Mouse (Mus musculus) liver, embryonic 11.5 days (tissue): Measurements from ENCODE around the gene Sidt1. TPM values are rescaled to one million over a fixed set of nuclear protein-coding genes. Genes with fewer than 3 reads are reported as not detected.
"Not testable (repeated sequence)": the region's sequence is repeated elsewhere in the genome, so short reads cannot be mapped to it uniquely, and the experiment has no call there.

Experiments
- ATAC-seq: fragments of 200-750 bp; cut with Nextera tagmentation; replicated peaks from 2 replicates; pipeline ENCODE4 v1.8.0; 2017; ENCODE audit warnings: moderate number of reproducible peaks, mild to moderate bottlenecking, moderate TSS enrichment, moderate library complexity; ENCODE audit not compliant: low FRiP score
- DNase-seq: peaks from one replicate; pipeline ENCODE4 v3.0.0-alpha.2; 2017; ENCODE audit warnings: low spot score
- H3K27ac ChIP-seq: fragments of 300-500 bp; sonication (generic); 2 replicates; pipeline ENCODE4 v1.5.1; 2014; ENCODE audit warnings: mild to moderate bottlenecking, low read depth, low read length, control low read depth
- H3K27me3 ChIP-seq: fragments of 300-500 bp; sonication (generic); replicated peaks from 2 replicates; pipeline ENCODE4 v1.6.1; 2014; ENCODE audit warnings: low read length, mixed read lengths; ENCODE audit not compliant: control insufficient read depth, insufficient read depth
- H3K36me3 ChIP-seq: fragments of 300-500 bp; sonication (generic); 2 replicates; pipeline ENCODE4 v1.6.1; 2014; ENCODE audit warnings: mild to moderate bottlenecking, low read length, moderate library complexity, mixed read lengths; ENCODE audit not compliant: control insufficient read depth, insufficient read depth
- H3K4me1 ChIP-seq: fragments of 300-500 bp; sonication (generic); replicated peaks from 2 replicates; pipeline ENCODE4 v1.6.1; 2014; ENCODE audit warnings: low read length, mixed read lengths; ENCODE audit not compliant: control insufficient read depth, insufficient read depth
- H3K4me2 ChIP-seq: fragments of 300-500 bp; sonication (generic); 2 replicates; pipeline ENCODE4 v1.6.1; 2014; ENCODE audit warnings: mild to moderate bottlenecking, control low read depth, moderate library complexity
- H3K4me3 ChIP-seq: fragments of 300-500 bp; sonication (generic); 2 replicates; pipeline ENCODE4 v1.5.1; 2014; ENCODE audit warnings: low read depth, low read length, control low read depth
- H3K9ac ChIP-seq: fragments of 300-500 bp; sonication (generic); 2 replicates; pipeline ENCODE4 v1.6.1; 2014; ENCODE audit warnings: low read depth, low read length, control low read depth
- H3K9me3 ChIP-seq: fragments of 300-500 bp; sonication (generic); 2 replicates; pipeline ENCODE4 v1.6.1; 2016; ENCODE audit warnings: low read length, inconsistent platforms, mixed read lengths; ENCODE audit not compliant: control insufficient read depth
- WGBS: fragments of 180-500 bp; shearing (Covaris S2); extraction: QIAGEN DNeasy Blood & Tissue Kit; methylation state at CpG from one replicate; pipeline ENCODE4 v1.1.7; 2014; 5-methylcytosine and 5-hydroxymethylcytosine counted together
- polyA plus RNA-seq: library from polyadenylated mRNA; unstranded; fragments of >200 nt; fragmentation: Nextera tagmentation; extraction: Ambion mirVana; gene quantifications from 2 replicates; pipeline ENCODE4 v1.2.1, GENCODE M21; 2014

The Sidt1 gene
- polyA plus RNA-seq, 1 experiment from 2014 or later, result not detected

DNA sequence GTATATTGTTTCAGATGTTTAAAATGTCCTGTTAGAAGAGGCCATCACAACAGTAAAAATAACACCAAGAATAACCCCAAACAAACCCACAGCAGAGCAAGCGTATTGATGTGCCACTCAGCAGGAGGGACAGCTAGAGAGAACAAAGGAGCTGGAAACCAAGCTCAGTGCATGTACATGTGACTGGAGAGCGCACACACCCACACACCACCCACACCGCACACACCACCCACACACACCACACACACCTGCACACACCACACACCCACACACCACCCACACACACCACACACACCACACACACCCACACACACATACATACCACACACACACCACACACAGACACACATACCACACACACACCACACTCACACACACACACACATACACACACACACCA lies 12.8 kb downstream of the Sidt1 start:
- no peak overlapping the region for H3K27ac ChIP-seq
- no peaks in the 10 kb centered on the region for H3K27me3 ChIP-seq
- no peak overlapping the region for H3K9ac ChIP-seq
- no peak for ATAC-seq
- no peaks in the 10 kb centered on the region for H3K36me3 ChIP-seq
- 82% methylated on average over 3 of the region's 3 CpGs for WGBS
- DNase-seq, result no peak
- no peak overlapping the region for H3K4me2 ChIP-seq
- no peaks in the 10 kb centered on the region for H3K4me1 ChIP-seq
- no peak overlapping the region for H3K4me3 ChIP-seq
- no peaks in the 10 kb centered on the region for H3K9me3 ChIP-seq

DNA sequence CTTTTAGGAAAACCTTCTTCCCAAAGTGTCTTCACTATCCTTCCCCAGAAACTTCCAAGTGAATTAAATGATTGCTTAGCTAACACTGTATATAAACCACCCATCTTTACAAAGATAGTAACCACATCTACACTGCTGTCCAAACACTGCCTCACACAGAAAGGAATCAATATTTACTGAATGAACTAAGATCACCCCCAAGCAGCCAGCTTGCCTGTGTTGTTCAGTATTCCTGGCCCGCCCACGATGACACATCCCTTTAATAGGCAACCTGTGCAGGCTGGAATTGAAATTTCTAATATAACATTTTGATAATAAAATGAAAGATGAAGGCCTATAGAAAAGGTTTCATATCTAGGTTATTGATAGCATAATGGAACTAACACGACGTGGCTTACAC lies 16.6 kb downstream of the Sidt1 start:
- WGBS, result 84% methylated on average over 4 of the region's 4 CpGs
- no peak for DNase-seq
- no peak overlapping the region for H3K27ac ChIP-seq
- no peaks in the 10 kb centered on the region for H3K27me3 ChIP-seq
- no peaks in the 10 kb centered on the region for H3K9me3 ChIP-seq
- H3K9ac ChIP-seq, result no peak overlapping the region
- ATAC-seq, result no peak
- no peak overlapping the region for H3K4me2 ChIP-seq
- no peaks in the 10 kb centered on the region for H3K4me1 ChIP-seq
- no peaks in the 10 kb centered on the region for H3K36me3 ChIP-seq
- H3K4me3 ChIP-seq, result no peak overlapping the region

DNA sequence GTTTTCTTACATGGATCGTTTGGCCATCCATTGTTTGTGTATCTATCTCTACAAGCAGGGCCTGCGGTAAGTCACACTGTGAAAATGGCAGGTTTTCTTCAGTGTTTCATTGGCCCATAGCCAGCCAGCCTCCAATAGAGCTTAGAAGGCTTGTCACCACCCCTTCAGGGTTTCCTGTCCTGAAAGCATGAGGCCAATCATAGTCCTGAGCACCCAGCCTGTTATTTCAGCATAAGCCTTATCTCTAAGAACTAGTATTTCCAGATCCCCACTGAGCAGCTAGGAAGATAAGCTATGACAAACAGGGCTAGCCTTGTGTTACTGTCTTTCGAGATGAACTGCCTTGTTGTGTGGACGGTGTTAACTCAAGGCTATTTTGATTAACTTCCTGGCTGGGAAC lies 19.6 kb downstream of the Sidt1 start:
- Histone ChIP-seq H3K36me3 (no peaks in the 10 kb centered on the region), H3K4me3 (no peak overlapping the region), H3K4me2 (no peak overlapping the region), H3K4me1 (no peaks in the 10 kb centered on the region), H3K9ac (no peak overlapping the region), H3K27ac (no peak overlapping the region), H3K27me3 (no peaks in the 10 kb centered on the region), H3K9me3 (no peaks in the 10 kb centered on the region)
- WGBS, result 47% methylated on average over 4 of the region's 4 CpGs
- DNase-seq (no peak), ATAC-seq (peak; percentile 66)

DNA sequence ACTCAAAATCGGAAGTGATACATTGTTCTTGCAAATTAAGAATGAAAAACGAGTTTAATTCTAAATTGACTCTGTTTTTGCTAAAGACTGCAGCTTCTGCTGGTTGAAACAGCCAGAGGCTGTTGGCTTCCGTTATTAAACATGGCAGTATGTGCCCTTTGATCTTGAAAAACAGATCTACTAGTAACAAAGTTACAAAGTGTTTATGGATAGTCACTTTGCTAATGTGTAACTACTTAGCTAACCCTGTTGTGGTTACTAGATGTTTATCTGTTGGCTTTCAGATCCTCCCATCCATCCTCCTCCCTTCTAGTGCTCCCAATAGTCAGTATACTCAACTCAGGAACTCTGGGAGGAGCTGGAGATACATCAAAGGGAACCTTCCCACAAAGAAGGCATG lies 27.4 kb downstream of the Sidt1 start:
- 56% methylated on average over 3 of the region's 3 CpGs for WGBS
- H3K4me2 ChIP-seq, result no peak overlapping the region
- H3K27me3 ChIP-seq, result no peaks in the 10 kb centered on the region
- H3K4me3 ChIP-seq, result no peak overlapping the region
- no peak overlapping the region for H3K27ac ChIP-seq
- no peaks in the 10 kb centered on the region for H3K4me1 ChIP-seq
- no peaks in the 10 kb centered on the region for H3K9me3 ChIP-seq
- no peak for ATAC-seq
- no peak overlapping the region for H3K9ac ChIP-seq
- no peak for DNase-seq
- no peaks in the 10 kb centered on the region for H3K36me3 ChIP-seq

DNA sequence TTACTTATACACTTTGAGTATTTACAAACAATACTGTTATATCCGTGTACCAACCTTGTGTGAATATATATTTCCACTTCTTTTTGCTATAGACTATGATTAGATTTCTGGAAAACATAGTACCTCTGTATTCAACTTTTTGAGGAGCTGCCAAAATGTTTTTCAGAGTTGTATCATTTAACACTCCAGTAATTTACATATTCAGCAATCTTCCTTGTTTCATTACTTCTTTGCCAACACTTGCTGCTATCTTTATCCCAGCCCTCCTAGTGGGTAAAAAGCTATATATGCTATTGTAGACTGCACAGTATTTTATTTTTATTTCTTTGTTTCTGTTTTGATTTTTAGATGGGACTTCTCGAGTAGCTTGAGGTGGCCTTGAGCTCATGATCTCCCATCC lies 29.2 kb downstream of the Sidt1 start:
- Histone ChIP-seq H3K4me1 (no peaks in the 10 kb centered on the region), H3K4me2 (no peak overlapping the region), H3K36me3 (no peaks in the 10 kb centered on the region), H3K27ac (no peak overlapping the region), H3K9me3 (no peaks in the 10 kb centered on the region), H3K27me3 (no peaks in the 10 kb centered on the region), H3K9ac (no peak overlapping the region), H3K4me3 (no peak overlapping the region)
- WGBS, result 68% methylated on average over 2 of the region's 2 CpGs
- DNase-seq (no peak), ATAC-seq (no peak)

DNA sequence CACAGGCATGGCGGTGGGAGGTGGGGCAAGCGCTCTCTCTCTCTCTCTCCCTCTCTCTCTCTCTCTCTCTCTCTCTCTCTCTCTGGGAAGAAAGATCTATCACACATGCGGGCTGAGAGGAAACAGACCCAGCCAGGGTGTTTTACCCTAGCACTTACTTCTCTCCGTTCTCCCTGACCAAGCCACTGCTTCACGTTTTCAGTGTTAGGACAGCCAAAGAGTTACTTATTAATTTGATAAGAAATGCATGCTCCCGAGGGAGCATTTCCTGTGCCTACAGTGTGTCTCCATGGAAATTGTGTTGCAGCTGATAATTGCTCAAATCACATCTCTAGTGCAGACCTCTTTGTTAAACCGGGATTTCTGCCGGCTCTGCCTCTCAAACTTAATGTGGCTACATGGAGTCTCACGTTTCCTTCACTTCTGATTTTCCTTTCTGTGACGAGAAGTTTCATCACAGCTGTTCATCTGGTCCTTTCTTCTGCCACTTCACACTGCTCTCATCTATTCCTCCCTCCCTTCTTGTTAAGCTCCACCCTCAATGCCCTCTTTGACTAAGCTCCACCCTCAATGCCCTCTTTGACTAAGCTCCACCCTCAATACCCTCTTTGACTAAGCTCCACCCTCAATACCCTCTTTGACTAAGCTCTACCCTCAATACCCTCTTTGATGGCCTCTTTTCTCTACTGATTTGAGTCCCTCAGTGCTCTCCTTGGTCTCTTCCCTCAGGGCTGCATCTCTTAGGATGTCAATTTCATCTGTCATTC lies 30.7 kb downstream of the Sidt1 start:
- DNase-seq (no peak), ATAC-seq (no peak)
- H3K9me3 ChIP-seq, result no peaks in the 10 kb centered on the region
- 48% methylated on average over 10 of the region's 10 CpGs for WGBS
- no peaks in the 10 kb centered on the region for H3K27me3 ChIP-seq
- no peak overlapping the region for H3K27ac ChIP-seq
- no peaks in the 10 kb centered on the region for H3K4me1 ChIP-seq
- H3K4me3 ChIP-seq, result no peak overlapping the region
- no peak overlapping the region for H3K4me2 ChIP-seq
- H3K9ac ChIP-seq, result no peak overlapping the region
- no peaks in the 10 kb centered on the region for H3K36me3 ChIP-seq

DNA sequence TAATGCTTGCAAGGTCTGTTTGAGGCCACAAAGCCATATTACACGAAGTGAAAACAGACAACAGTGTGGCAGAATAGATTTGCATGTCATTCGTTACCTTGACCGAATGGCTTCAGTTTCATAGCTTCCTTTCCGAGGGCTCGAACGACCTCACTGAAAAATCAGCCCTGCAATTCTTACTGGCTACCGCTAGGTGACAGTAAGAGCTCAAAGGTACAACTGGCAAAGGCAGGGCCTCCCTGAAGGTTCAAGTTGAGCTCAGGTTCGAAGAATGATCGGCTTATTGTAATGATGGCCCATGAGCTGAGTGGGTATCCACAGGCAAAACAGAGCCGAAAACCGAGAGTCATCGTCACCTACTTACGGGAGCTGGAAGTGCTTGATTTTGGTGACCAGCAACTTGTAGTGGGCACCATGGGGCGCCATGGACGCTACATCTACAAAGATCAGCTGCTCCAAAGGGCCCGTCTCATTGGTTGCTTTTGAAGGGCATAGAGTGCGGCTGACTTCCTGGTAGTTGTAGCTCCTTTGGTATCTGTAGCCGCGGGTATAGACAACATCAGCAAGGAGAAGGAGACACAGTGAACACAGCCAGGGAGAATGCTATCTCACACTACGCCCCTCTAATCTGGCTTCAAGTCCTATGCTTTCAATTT lies 33.4 kb downstream of the Sidt1 start:
- ATAC-seq (no peak), DNase-seq (no peak)
- Histone ChIP-seq H3K36me3 (no peaks in the 10 kb centered on the region), H3K9me3 (no peaks in the 10 kb centered on the region), H3K27ac (no peak overlapping the region), H3K4me1 (no peaks in the 10 kb centered on the region), H3K27me3 (no peaks in the 10 kb centered on the region), H3K4me3 (no peak overlapping the region), H3K4me2 (no peak overlapping the region), H3K9ac (no peak overlapping the region)
- 68% methylated on average over 20 of the region's 20 CpGs for WGBS

DNA sequence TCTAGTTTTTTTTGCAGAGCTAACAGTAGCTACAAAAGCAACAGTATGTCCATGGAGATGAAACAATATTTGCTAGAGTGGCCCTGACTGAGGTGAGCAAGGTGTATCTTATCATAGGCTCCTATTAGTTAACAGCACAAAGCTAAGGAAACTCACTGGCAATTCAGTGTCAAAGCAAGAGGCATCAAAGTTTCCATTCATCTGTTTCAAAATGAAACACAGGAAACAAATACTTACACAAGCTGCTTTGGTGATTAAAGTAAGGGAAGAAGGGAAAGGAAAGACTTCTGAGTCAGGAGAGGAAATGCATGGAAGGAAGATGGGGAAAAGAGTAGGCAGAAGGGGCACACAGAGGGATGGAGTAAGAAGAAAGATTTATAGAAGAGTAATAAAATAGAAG lies 39.0 kb downstream of the Sidt1 start:
- Histone ChIP-seq H3K4me1 (no peaks in the 10 kb centered on the region), H3K4me2 (no peak overlapping the region), H3K9ac (no peak overlapping the region), H3K27ac (no peak overlapping the region), H3K4me3 (no peak overlapping the region), H3K36me3 (no peaks in the 10 kb centered on the region), H3K27me3 (no peaks in the 10 kb centered on the region), H3K9me3 (no peaks in the 10 kb centered on the region)
- ATAC-seq, result no peak
- no peak for DNase-seq

DNA sequence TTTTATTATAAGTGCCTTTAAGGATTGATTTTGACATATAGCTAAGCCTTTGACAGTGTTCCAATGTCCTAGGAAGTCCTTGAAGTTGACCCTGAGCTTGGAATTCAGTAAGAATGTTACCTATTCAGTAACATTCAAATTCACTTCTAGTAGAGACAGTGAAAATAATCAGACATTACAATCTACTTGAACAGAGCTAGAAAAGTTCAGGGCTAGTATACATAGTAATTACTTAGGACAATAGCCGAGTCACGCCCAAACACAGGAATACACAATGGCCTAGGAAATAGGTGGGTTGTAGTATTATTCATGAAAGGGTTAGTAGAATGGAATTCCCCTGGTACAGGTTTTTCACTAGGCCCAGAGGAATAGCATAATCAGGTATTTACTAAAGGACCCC lies 40.3 kb downstream of the Sidt1 start:
- H3K9ac ChIP-seq, ATAC-seq, H3K27me3 ChIP-seq, H3K4me2 ChIP-seq, H3K9me3 ChIP-seq, H3K27ac ChIP-seq, H3K4me3 ChIP-seq, H3K4me1 ChIP-seq, DNase-seq, H3K36me3 ChIP-seq: not testable (repeated sequence)
- 92% methylated on average over 2 of the region's 2 CpGs for WGBS
